Mouse (Mus musculus) neural tube, embryonic 11.5 days (tissue): Measurements from ENCODE around the gene Gm30302. TPM values are rescaled to one million over a fixed set of nuclear protein-coding genes. Genes with fewer than 3 reads are reported as not detected.
"Not testable (repeated sequence)": the region's sequence is repeated elsewhere in the genome, so short reads cannot be mapped to it uniquely, and the experiment has no call there.

Source experiments
- ATAC-seq: fragments of 200-750 bp; cut with Nextera tagmentation; 2 replicates; pipeline ENCODE4 v1.8.0; 2017; ENCODE audit warnings: moderate number of reproducible peaks, mild to moderate bottlenecking, moderate TSS enrichment, moderate library complexity; ENCODE audit not compliant: insufficient read depth, low FRiP score, low TSS enrichment
- DNase-seq: peaks from one replicate; pipeline ENCODE4 v3.0.0-alpha.2; 2015; ENCODE audit warnings: low spot score
- H3K27ac ChIP-seq: fragments of 300-500 bp; sonication (generic); 2 replicates; pipeline ENCODE4 v1.5.1; 2014; ENCODE audit warnings: low read depth, mild to moderate bottlenecking, low read length
- H3K27me3 ChIP-seq: fragments of 300-500 bp; sonication (generic); 2 replicates; pipeline ENCODE4 v1.6.1; 2014; ENCODE audit warnings: mild to moderate bottlenecking, low read length, mixed read lengths; ENCODE audit not compliant: control insufficient read depth, insufficient read depth
- H3K36me3 ChIP-seq: fragments of 300-500 bp; sonication (generic); 2 replicates; pipeline ENCODE4 v1.6.1; 2014; ENCODE audit warnings: mild to moderate bottlenecking, low read length, moderate library complexity, mixed read lengths; ENCODE audit not compliant: control insufficient read depth, insufficient read depth
- H3K4me1 ChIP-seq: fragments of 300-500 bp; sonication (generic); 2 replicates; pipeline ENCODE4 v1.6.1; 2014; ENCODE audit warnings: low read length, mixed read lengths; ENCODE audit not compliant: control insufficient read depth, insufficient read depth
- H3K4me2 ChIP-seq: fragments of 300-500 bp; sonication (generic); 2 replicates; pipeline ENCODE4 v1.6.1; 2014; ENCODE audit warnings: low read depth, mild to moderate bottlenecking, moderate library complexity
- H3K4me3 ChIP-seq: fragments of 300-500 bp; sonication (generic); 2 replicates; pipeline ENCODE4 v1.5.1; 2014; ENCODE audit warnings: low read depth, low read length
- H3K9ac ChIP-seq: fragments of 300-500 bp; sonication (generic); 2 replicates; pipeline ENCODE4 v1.6.1; 2014; ENCODE audit warnings: mild to moderate bottlenecking, low read length
- H3K9me3 ChIP-seq: fragments of 300-500 bp; sonication (generic); 2 replicates; pipeline ENCODE4 v1.6.1; 2016; ENCODE audit warnings: low read length; ENCODE audit not compliant: control insufficient read depth
- WGBS: fragments of 180-500 bp; shearing (Covaris S2); extraction: QIAGEN DNeasy Blood & Tissue Kit; methylation state at CpG from one replicate; pipeline ENCODE4 v1.1.7; 2014; 5-methylcytosine and 5-hydroxymethylcytosine counted together
- polyA plus RNA-seq: library from polyadenylated mRNA; unstranded; fragments of >200 nt; fragmentation: Nextera tagmentation; extraction: Ambion mirVana; gene quantifications from 2 replicates; pipeline ENCODE4 v1.2.1, GENCODE M21; 2014

Gm30302 gene
- polyA plus RNA-seq, 1 experiment from 2014 or later, result not detected

DNA sequence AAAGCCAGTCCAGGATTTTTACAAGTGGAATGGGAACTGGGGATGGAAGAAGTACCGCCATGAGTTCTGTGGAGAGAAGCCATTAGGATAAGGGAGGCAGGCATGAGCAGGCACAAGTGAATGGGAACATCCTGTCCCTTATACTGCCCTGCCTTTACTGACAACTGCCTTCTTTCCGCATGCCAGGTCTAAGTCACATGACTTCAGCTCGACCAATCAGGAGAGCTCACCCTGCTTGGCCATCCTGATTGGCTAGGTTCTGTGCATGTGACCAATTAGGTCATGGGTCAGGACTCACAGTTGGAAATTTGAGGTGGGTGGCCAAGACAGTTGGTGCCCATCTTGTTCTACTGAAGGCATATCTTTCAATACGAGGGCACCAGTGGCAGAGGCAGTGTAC is 15.6 kb upstream of the Gm30302 start:
- Histone ChIP-seq H3K9ac (no peak overlapping the region), H3K4me3 (no peak overlapping the region), H3K36me3 (no peaks in the 10 kb centered on the region), H3K27me3 (no peaks in the 10 kb centered on the region), H3K4me1 (no peaks in the 10 kb centered on the region), H3K27ac (no peak overlapping the region), H3K9me3 (no peaks in the 10 kb centered on the region), H3K4me2 (no peak overlapping the region)
- ATAC-seq, result no peak
- DNase-seq, result no peak
- WGBS, result 94% methylated on average over 4 of the region's 4 CpGs

GRCm38 (mm10) chr13:49807146-49807545 is 8.3 kb upstream of the Gm30302 start:
- H3K4me2 ChIP-seq, result no peak overlapping the region
- DNase-seq (no peak), ATAC-seq (no peak)
- no peak overlapping the region for H3K4me3 ChIP-seq
- H3K9ac ChIP-seq, result no peak overlapping the region
- WGBS, result 81% methylated on average over 1 of the region's 1 CpGs
- no peaks in the 10 kb centered on the region for H3K9me3 ChIP-seq
- no peak overlapping the region for H3K27ac ChIP-seq
- H3K27me3 ChIP-seq, result no peaks in the 10 kb centered on the region
- no peaks in the 10 kb centered on the region for H3K4me1 ChIP-seq
- no peaks in the 10 kb centered on the region for H3K36me3 ChIP-seq

- H3K4me1 ChIP-seq, result no peaks in the 10 kb centered on the region
- no peak overlapping the region for H3K9ac ChIP-seq
- ATAC-seq, result no peak
- H3K36me3 ChIP-seq, result no peaks in the 10 kb centered on the region
- no peak overlapping the region for H3K27ac ChIP-seq
- no peaks in the 10 kb centered on the region for H3K27me3 ChIP-seq
- 55% methylated on average over 5 of the region's 5 CpGs for WGBS
- DNase-seq, result no peak
- no peak overlapping the region for H3K4me2 ChIP-seq
- no peaks in the 10 kb centered on the region for H3K9me3 ChIP-seq
- H3K4me3 ChIP-seq, result no peak overlapping the region
These were observed 10.0 kb downstream of the Gm30302 start for GRCm38 (mm10) chr13:49788563-49789393.

DNA sequence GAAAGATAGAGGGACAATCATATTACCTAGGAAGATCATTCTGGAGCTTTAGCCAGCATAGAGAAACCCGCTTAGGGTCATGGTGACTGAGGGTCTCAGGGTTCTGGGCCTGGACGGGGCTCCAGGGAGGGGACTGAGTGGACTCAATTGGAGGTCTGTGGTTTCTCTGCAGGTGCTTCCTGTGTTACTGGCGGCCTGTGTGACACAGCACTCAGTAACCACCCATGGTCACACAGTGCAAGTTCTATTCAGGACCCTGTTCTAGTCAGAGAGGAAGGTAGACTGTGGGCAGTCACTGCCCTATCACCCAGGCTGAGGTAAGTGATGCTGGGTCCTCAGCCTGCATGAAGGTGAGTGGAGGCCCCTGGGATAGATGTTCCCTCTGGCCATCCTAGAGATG is 14.9 kb downstream of the Gm30302 start:
- H3K4me2 ChIP-seq, result no peak overlapping the region
- no peak overlapping the region for H3K9ac ChIP-seq
- H3K27me3 ChIP-seq, result no peaks in the 10 kb centered on the region
- no peaks in the 10 kb centered on the region for H3K9me3 ChIP-seq
- WGBS, result 78% methylated on average over 3 of the region's 3 CpGs
- H3K4me1 ChIP-seq, result no peaks in the 10 kb centered on the region
- H3K4me3 ChIP-seq, result no peak overlapping the region
- DNase-seq (no peak), ATAC-seq (no peak)
- no peak overlapping the region for H3K27ac ChIP-seq
- no peaks in the 10 kb centered on the region for H3K36me3 ChIP-seq

DNA sequence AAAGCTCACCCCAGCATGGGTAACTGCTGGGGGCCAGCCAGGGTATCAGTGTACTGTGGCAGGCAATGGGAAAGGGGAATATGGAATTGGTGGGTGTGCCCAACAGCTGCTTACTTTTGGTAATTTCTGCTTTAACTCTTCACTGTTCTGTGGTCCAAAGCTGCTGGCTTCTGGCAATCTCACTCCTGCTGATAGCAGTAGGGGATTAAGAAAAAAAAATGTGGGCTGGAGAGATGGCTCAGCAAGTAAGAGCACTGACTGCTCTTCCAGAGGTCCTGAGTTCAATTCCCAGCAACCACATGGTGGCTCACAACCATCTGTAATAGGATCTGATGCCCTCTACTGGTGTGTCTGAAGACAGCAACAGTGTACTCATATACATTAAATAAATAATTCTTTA is 27.3 kb downstream of the Gm30302 start:
- not testable (repeated sequence) for H3K4me3 ChIP-seq, ATAC-seq

DNA sequence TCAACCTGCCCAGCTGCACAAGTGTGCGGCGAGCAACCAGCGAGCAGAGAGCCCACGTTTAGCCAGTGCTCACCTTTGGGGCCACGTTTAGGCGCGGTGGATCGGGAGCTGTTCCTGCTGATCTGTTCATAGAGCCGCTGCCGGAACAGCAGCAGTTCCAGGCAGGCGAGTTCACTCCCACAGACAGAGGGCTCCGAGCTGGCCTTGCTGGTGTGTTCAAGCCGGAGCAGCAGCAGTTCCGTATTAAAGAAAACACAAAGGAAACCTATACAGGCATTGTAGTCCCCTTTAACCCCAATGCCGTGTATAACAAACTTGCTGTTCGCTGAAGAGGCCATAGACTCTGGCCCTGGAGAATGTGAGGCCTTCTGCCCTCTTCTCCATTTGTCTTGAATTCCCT is 29.7 kb downstream of the Gm30302 start:
- no peak overlapping the region for H3K4me2 ChIP-seq
- WGBS, result 85% methylated on average over 16 of the region's 16 CpGs
- H3K9me3 ChIP-seq, result no peaks in the 10 kb centered on the region
- H3K4me3 ChIP-seq, result no peak overlapping the region
- H3K4me1 ChIP-seq, result no peaks in the 10 kb centered on the region
- H3K27ac ChIP-seq, result no peak overlapping the region
- no peak overlapping the region for H3K9ac ChIP-seq
- no peak for DNase-seq
- no peaks in the 10 kb centered on the region for H3K36me3 ChIP-seq
- H3K27me3 ChIP-seq, result no peaks in the 10 kb centered on the region
- ATAC-seq, result no peak

More for the DNA sequence above, 27.3 kb downstream of the Gm30302 start:
- H3K9me3 ChIP-seq, H3K4me1 ChIP-seq, H3K27me3 ChIP-seq, H3K4me2 ChIP-seq, H3K36me3 ChIP-seq, H3K9ac ChIP-seq, DNase-seq, H3K27ac ChIP-seq: not testable (repeated sequence)

GRCm38 (mm10) chr13:49768048-49768447 is 30.8 kb downstream of the Gm30302 start:
- Histone ChIP-seq H3K4me1 (no peaks in the 10 kb centered on the region), H3K4me3 (no peak overlapping the region), H3K27me3 (no peaks in the 10 kb centered on the region), H3K9me3 (no peaks in the 10 kb centered on the region), H3K9ac (no peak overlapping the region), H3K36me3 (no peaks in the 10 kb centered on the region), H3K27ac (no peak overlapping the region), H3K4me2 (no peak overlapping the region)
- DNase-seq (no peak), ATAC-seq (no peak)
- 78% methylated on average over 2 of the region's 2 CpGs for WGBS

DNA sequence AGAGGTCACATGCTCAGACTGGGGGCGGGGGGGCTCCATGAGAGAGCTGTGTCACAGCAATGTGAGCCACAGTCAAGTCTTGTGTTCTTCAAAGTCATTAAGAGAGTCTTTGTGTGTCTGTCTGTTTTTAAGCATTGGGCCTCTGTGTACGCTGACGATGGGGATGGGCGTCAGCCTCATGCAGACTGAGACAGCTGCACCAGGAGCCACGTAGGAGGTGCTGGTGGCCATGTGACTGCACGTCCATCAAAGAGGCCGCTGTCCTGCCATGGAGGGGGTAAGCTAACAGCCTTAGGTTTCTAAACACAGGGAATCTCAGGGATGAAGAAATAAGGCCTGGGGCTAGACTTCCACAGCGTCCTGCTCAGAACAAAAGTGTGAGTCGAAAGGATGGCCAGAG is 32.5 kb downstream of the Gm30302 start:
- DNase-seq, result peak; percentile 28
- no peaks in the 10 kb centered on the region for H3K27me3 ChIP-seq
- ATAC-seq, result no peak
- H3K9ac ChIP-seq, result no peak overlapping the region
- H3K4me1 ChIP-seq, result no peaks in the 10 kb centered on the region
- H3K4me3 ChIP-seq, result no peak overlapping the region
- no peak overlapping the region for H3K27ac ChIP-seq
- no peaks in the 10 kb centered on the region for H3K36me3 ChIP-seq
- 52% methylated on average over 9 of the region's 9 CpGs for WGBS
- H3K4me2 ChIP-seq, result no peak overlapping the region
- H3K9me3 ChIP-seq, result no peaks in the 10 kb centered on the region

GRCm38 (mm10) chr13:49765306-49765705 is 33.5 kb downstream of the Gm30302 start:
- Histone ChIP-seq H3K27ac (no peak overlapping the region), H3K9ac (no peak overlapping the region), H3K36me3 (no peaks in the 10 kb centered on the region), H3K4me1 (no peaks in the 10 kb centered on the region), H3K4me2 (no peak overlapping the region), H3K9me3 (no peaks in the 10 kb centered on the region), H3K27me3 (no peaks in the 10 kb centered on the region), H3K4me3 (no peak overlapping the region)
- WGBS, result 89% methylated on average over 8 of the region's 8 CpGs
- DNase-seq (no peak), ATAC-seq (no peak)
